Mouse (Mus musculus) small intestine, adult 2 months (tissue): Measurements from ENCODE around the gene Efs.

Experiments
- CTCF ChIP-seq: fragments of 200-500 bp; IDR thresholded peaks from 2 replicates; pipeline ENCODE4 v1.5.1; 2012; ENCODE audit warnings: low read depth, mild to moderate bottlenecking, control low read depth, inconsistent platforms, low read length, moderate library complexity, mixed read lengths; ENCODE audit not compliant: insufficient replicate concordance, insufficient read length; ENCODE audit errors: extremely low read depth
- POLR2A ChIP-seq: fragments of 200-500 bp; IDR thresholded peaks from 2 replicates; pipeline ENCODE4 v1.6.1; 2012; ENCODE audit warnings: low read depth, mild to moderate bottlenecking, control low read depth, inconsistent platforms, low read length, moderate library complexity

DNA sequence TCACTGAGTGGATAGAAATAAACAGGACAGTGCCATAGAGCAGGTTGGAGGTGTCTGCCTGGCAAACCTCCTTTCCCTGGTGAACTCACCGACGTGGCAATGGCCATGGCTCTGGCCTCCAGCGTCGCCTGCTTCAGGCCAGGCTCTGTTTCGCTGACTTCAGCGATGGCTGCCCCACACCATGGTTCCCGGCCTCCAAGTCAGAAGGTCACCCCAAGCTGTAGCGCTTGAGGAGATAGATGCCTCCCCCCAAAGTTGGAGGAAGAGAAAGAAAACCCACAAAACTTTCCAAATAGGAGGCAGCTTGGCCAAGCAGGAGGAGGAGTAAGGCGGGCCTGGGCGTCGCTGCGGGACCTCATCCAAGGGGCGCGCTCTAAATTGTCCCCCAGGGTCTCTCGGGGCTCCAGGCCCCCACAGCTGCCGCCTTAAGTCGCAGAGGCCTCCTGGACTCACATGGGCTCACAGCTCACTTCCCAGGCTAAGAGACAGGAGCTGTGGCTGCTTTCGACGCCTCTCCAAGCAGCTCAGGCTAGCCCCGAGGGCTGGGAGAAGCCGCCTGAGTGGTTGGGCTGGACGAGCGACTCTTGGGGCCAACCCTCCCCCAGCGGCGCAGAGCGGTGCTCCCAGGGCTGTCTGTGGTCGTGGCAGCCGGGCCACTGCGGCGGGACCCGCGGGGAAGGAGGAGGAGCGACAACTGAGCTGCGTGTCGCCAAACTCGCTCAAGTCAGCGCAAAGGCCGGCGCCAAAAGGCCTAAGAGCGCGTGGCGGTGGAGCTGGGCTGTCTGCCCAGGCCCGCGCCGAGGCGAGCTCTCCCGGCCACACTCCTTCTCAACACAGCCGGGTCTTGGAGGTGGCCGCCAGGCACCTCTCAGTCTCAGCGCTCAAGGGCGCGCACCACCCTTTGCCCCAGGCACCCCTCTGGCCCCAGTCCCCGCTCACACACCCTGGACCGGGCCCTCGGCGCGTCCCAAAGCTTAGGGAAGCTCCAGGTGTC is at the start of gene Efs:
- TF ChIP-seq POLR2A = no peak
- TF ChIP-seq CTCF = no peak
